Mouse (Mus musculus): Measurements from ENCODE around the gene Gimap4.

- TF ChIP-seq CTCF (IDR thresholded peaks at IDR 0.05; ENCODE audit: low read depth): no peak
- TF ChIP-seq EP300 (IDR thresholded peaks at IDR 0.05; ENCODE audit: low read depth): no peak
Observed at GRCm38 (mm10) chr6:48702601-48703000, 18.3 kb downstream of the Gimap4 start.

Data from heart, postnatal 0 days (tissue).